Mouse (Mus musculus) heart, embryonic 16.5 days (tissue): ENCODE measurements around the gene Gramd1a. TPM values are rescaled to one million over a fixed set of nuclear protein-coding genes. Genes with fewer than 3 reads are reported as not detected.
A peak's percentile ranks its signal among the peaks of the same experiment; 100 is the strongest.

ENCODE experiments used
- ATAC-seq: fragments of 200-750 bp; cut with Nextera tagmentation; replicated peaks from 2 replicates; pipeline ENCODE4 v1.8.0; 2017; ENCODE audit warnings: moderate number of reproducible peaks; ENCODE audit not compliant: insufficient read depth, low FRiP score; ENCODE audit errors: extremely low read depth
- H3K27ac ChIP-seq: fragments of 300-500 bp; sonication (generic); 2 replicates; pipeline ENCODE4 v1.5.1; 2014; ENCODE audit warnings: mild to moderate bottlenecking, low read length, control low read depth, moderate library complexity
- H3K27me3 ChIP-seq: fragments of 300-500 bp; sonication (generic); 2 replicates; pipeline ENCODE4 v1.6.1; 2014; ENCODE audit warnings: low read length, mixed read lengths; ENCODE audit not compliant: control insufficient read depth, insufficient read depth
- H3K36me3 ChIP-seq: fragments of 300-500 bp; sonication (generic); 2 replicates; pipeline ENCODE4 v1.6.1; 2014; ENCODE audit not compliant: control insufficient read depth, insufficient read depth
- H3K4me1 ChIP-seq: fragments of 300-500 bp; sonication (generic); 2 replicates; pipeline ENCODE4 v1.6.1; 2014; ENCODE audit warnings: low read length, mixed read lengths; ENCODE audit not compliant: control insufficient read depth, insufficient read depth
- H3K4me2 ChIP-seq: fragments of 300-500 bp; sonication (generic); 2 replicates; pipeline ENCODE4 v1.6.1; 2014; ENCODE audit warnings: low read depth, mild to moderate bottlenecking, control low read depth, low read length
- H3K4me3 ChIP-seq: fragments of 300-500 bp; sonication (generic); 2 replicates; pipeline ENCODE4 v1.5.1; 2014; ENCODE audit warnings: mild to moderate bottlenecking, control low read depth, low read length
- H3K9ac ChIP-seq: fragments of 300-500 bp; sonication (generic); 2 replicates; pipeline ENCODE4 v1.6.1; 2014; ENCODE audit warnings: low read length, control low read depth
- H3K9me3 ChIP-seq: fragments of 300-500 bp; sonication (generic); replicated peaks from 2 replicates; pipeline ENCODE4 v1.6.1; 2016; ENCODE audit warnings: low read length; ENCODE audit not compliant: control insufficient read depth
- WGBS: fragments of 180-500 bp; shearing (Covaris S2); extraction: QIAGEN DNeasy Blood & Tissue Kit; methylation state at CpG from one replicate; pipeline ENCODE4 v1.1.7; 2014; 5-methylcytosine and 5-hydroxymethylcytosine counted together
- polyA plus RNA-seq: library from polyadenylated mRNA; unstranded; fragments of >200 nt; fragmentation: Nextera tagmentation; extraction: Ambion mirVana; gene quantifications from 2 replicates; pipeline ENCODE4 v1.2.1, GENCODE M21; 2015

Gramd1a gene
- polyA plus RNA-seq, 1 experiment from 2014 or later: 53.1 TPM

DNA sequence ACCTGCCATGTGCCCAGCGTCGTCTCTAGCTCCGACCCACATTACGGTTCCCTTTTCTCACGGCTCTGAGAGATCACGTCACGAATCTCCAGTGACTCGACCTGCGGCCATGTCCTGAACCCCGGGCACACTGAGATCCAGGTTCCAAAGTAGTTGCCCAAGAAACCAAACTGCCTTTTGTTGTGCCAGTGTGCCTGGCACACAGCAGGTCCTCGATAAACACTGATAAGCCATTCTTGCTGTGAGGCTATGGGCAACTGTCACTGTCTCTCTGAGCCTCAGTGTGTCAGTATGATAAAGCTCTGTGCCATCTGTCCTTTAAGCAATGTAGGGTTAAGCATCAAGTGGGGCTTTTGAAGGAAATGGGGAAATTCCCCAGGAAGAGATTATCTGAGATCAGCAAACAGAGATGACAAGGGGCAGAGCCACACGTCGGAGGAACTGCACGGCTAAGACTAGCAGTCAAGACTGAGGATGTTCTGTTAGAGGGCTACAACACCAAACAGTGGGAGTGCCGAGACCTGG lies 44.8 kb downstream of the Gramd1a start:
- WGBS: 74% methylated on average over 15 of the region's 15 CpGs
- H3K4me3 ChIP-seq: no peak overlapping the region
- H3K36me3 ChIP-seq: no peaks in the 10 kb centered on the region
- no peak overlapping the region for H3K27ac ChIP-seq
- no peak overlapping the region for H3K4me2 ChIP-seq
- H3K9ac ChIP-seq: no peak overlapping the region
- peaks cover 29% of the 10 kb centered on the region for H3K4me1 ChIP-seq
- no peaks in the 10 kb centered on the region for H3K9me3 ChIP-seq
- H3K27me3 ChIP-seq: no peaks in the 10 kb centered on the region
- no peak for ATAC-seq

DNA sequence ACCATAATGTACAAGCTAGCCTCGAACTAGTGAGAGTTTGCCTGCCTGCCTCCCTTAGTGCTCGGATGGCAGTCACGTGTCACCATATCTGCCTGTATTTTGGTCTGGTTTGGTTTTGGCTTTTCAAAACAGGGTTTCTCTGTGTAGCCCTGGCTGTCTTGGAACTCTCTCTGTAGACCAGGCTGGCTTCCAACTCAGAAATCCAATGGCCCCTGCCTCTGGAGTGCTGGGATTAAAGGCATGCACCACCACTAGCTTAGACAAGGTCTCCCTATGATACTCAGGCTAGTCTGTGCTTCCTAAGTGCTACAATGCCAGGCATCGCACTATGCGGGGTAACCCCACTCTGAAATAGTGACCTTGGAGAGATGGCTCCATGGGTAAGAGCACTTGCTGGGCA lies 45.9 kb downstream of the Gramd1a start:
- no peaks in the 10 kb centered on the region for H3K36me3 ChIP-seq
- ATAC-seq: no peak
- no peaks in the 10 kb centered on the region for H3K27me3 ChIP-seq
- H3K4me3 ChIP-seq: no peak overlapping the region
- no peak overlapping the region for H3K27ac ChIP-seq
- H3K4me1 ChIP-seq: peaks cover 24% of the 10 kb centered on the region
- H3K9ac ChIP-seq: no peak overlapping the region
- H3K4me2 ChIP-seq: no peak overlapping the region
- WGBS: 78% methylated on average over 5 of the region's 5 CpGs
- no peaks in the 10 kb centered on the region for H3K9me3 ChIP-seq

- Histone ChIP-seq H3K27ac (peak overlapping the region; percentile 9; the same call in 1 of the 2 replicates), H3K9me3 (no peaks in the 10 kb centered on the region), H3K9ac (no peak overlapping the region), H3K4me3 (no peak overlapping the region), H3K4me2 (no peak overlapping the region), H3K4me1 (peaks cover 24% of the 10 kb centered on the region), H3K36me3 (no peaks in the 10 kb centered on the region), H3K27me3 (peaks cover 3% of the 10 kb centered on the region)
- WGBS: 31% methylated on average over 7 of the region's 7 CpGs
- ATAC-seq: peak; percentile 62
These were observed 46.6 kb downstream of the Gramd1a start for GRCm38 (mm10) chr7:31109091-31109490.

GRCm38 (mm10) chr7:31107781-31108180 lies 47.9 kb downstream of the Gramd1a start:
- H3K27me3 ChIP-seq: peaks cover 8% of the 10 kb centered on the region
- peaks cover 24% of the 10 kb centered on the region for H3K4me1 ChIP-seq
- no peaks in the 10 kb centered on the region for H3K9me3 ChIP-seq
- ATAC-seq: no peak
- no peak overlapping the region for H3K9ac ChIP-seq
- WGBS: 85% methylated on average over 11 of the region's 11 CpGs
- no peak overlapping the region for H3K27ac ChIP-seq
- no peak overlapping the region for H3K4me2 ChIP-seq
- no peaks in the 10 kb centered on the region for H3K36me3 ChIP-seq
- no peak overlapping the region for H3K4me3 ChIP-seq

- H3K4me1 ChIP-seq: peaks cover 19% of the 10 kb centered on the region
- 55% methylated on average over 3 of the region's 3 CpGs for WGBS
- H3K4me3 ChIP-seq: no peak overlapping the region
- no peaks in the 10 kb centered on the region for H3K36me3 ChIP-seq
- H3K4me2 ChIP-seq: no peak overlapping the region
- H3K9ac ChIP-seq: no peak overlapping the region
- H3K27ac ChIP-seq: no peak overlapping the region
- ATAC-seq: no peak
- H3K27me3 ChIP-seq: peaks cover 8% of the 10 kb centered on the region
- no peaks in the 10 kb centered on the region for H3K9me3 ChIP-seq
These were observed 49.5 kb downstream of the Gramd1a start for GRCm38 (mm10) chr7:31106166-31106565.

DNA sequence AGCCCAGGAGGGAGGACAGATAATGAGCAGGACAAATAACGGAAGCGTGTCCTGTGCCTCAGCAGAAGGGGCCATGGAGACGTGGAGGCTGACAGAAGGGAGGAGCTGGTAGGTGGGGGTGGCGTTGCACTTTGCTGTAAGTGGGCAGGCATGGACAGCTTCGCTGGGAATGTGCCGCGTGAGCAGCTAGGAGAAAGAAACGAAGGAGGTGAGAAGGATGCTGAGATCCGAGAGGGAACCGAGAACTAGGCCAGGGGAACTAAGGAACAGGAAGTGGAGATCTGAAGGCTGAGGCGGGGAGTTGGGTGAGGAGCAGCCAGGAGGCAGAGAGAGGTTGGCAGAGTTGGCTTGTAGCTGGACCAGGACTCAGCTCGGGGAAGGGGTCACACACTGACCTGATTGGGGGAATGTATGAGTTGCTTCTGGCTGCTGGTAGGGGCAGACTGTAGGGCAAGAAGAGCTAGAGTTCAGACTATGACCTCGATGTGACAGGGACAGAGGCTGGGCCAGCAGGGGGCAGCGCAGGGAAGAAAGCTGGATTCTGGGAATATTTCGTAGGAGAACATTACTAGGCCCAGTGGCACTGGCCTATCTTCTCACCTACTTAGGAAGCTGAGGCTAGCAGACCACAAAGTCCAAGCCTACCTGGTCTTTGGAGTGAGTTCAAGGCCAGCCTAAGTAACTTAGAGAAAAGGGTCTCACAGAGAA lies 50.5 kb downstream of the Gramd1a start:
- Histone ChIP-seq H3K4me1 (peaks cover 18% of the 10 kb centered on the region), H3K27me3 (peaks cover 8% of the 10 kb centered on the region), H3K27ac (no peak overlapping the region), H3K9me3 (no peaks in the 10 kb centered on the region), H3K4me2 (no peak overlapping the region), H3K9ac (no peak overlapping the region), H3K36me3 (no peaks in the 10 kb centered on the region), H3K4me3 (no peak overlapping the region)
- 37% methylated on average over 15 of the region's 15 CpGs for WGBS
- ATAC-seq: no peak

DNA sequence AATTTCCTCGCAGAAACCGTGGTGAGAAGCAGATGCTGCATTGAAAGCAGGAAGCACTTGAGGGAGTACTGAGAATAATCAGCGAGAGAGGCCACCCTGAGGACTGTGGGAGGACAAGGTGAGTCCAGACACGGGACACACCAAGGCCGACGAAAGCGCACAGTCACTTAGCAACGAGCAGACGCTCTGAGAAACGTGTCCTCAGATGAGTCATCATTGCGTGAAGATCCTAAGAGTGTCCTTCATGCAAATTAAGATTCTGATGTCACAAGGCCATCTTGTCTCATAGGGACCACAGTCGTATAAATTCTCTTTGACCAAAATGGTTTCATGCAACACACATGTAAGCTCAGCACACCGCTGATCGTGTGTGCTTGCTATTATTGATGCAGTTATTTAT lies 54.9 kb downstream of the Gramd1a start:
- Histone ChIP-seq H3K4me1 (peaks cover 9% of the 10 kb centered on the region; the same call in 1 of the 2 replicates), H3K9me3 (no peaks in the 10 kb centered on the region), H3K27ac (no peak overlapping the region), H3K4me3 (no peak overlapping the region), H3K4me2 (no peak overlapping the region), H3K36me3 (no peaks in the 10 kb centered on the region), H3K9ac (no peak overlapping the region), H3K27me3 (peaks cover 8% of the 10 kb centered on the region)
- WGBS: 58% methylated on average over 14 of the region's 14 CpGs
- no peak for ATAC-seq

- Histone ChIP-seq H3K27me3 (peaks cover 11% of the 10 kb centered on the region), H3K4me1 (0 out of 2 replicates have a peak, but pooled peaks cover 2% of the 10 kb centered on the region), H3K4me3 (no peak overlapping the region), H3K36me3 (no peaks in the 10 kb centered on the region), H3K27ac (no peak overlapping the region), H3K9ac (no peak overlapping the region), H3K4me2 (no peak overlapping the region), H3K9me3 (no peaks in the 10 kb centered on the region)
- WGBS: 82% methylated on average over 6 of the region's 6 CpGs
- no peak for ATAC-seq
These were observed 56.1 kb downstream of the Gramd1a start for GRCm38 (mm10) chr7:31099612-31099982.

DNA sequence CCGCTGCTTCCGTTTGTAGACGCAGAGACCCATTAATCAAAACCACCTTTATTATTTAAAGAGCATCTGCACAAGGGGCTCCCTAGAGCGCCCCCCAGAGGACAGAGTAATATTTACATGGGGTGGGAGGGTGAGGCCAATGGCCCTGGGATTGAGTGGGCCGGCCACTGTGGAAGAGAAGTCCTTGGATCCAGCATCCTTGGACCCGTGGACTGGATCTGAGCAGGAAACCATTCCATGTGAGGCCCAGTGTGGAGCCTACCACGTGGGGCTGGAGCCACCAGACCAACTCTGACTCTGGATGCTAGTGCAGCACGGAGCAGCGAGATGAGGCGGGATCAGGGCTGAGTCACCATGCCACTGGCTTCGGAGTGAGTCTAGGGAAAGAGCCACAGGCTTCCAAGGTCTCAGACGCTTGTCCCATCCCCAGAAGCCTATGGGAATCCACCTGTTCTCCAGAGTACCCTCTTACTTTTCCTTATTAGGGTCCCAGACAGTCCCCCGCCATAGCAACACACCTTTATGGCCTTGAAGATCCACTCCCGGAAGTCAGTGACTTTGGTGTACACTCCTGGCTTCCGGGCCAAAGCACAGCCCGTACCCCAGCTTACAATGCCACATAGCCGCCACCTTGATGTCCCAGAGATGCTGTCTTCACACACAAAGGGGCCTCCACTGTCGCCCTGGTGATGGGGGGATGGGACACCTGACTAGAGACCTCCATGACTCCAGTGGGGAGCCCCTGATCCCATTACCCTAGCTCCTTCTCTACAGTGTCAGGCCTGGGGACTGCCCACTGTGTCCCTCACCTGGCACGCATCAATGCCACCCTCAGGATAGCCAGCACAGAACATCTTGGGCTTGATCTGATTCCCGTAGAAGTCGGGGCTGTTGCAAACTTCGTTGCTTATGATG lies 56.7 kb downstream of the Gramd1a start:
- H3K27me3 ChIP-seq: peaks cover 7% of the 10 kb centered on the region
- H3K4me3 ChIP-seq: no peak overlapping the region
- H3K9me3 ChIP-seq: no peaks in the 10 kb centered on the region
- WGBS: 78% methylated on average over 22 of the region's 22 CpGs
- H3K4me2 ChIP-seq: no peak overlapping the region
- no peak overlapping the region for H3K27ac ChIP-seq
- no peaks in the 10 kb centered on the region for H3K36me3 ChIP-seq
- no peak for ATAC-seq
- no peak overlapping the region for H3K9ac ChIP-seq
- H3K4me1 ChIP-seq: 0 out of 2 replicates have a peak, but pooled peaks cover 2% of the 10 kb centered on the region
